Mouse (Mus musculus) layer of hippocampus, adult 6 months (tissue): ENCODE results near the gene Slc25a33. TPM values are rescaled to one million over a fixed set of nuclear protein-coding genes. Genes with fewer than 3 reads are reported as not detected.

Experiments used
- long read RNA-seq, 2 experiments: library from polyadenylated mRNA; unstranded; transcript quantifications; one replicate each; pipeline ENCODE4 v2.0.0; 2019 to 2020
- microRNA-seq: library from miRNA; unstranded; fragments of <30 nt; microRNA quantifications from one replicate; pipeline ENCODE4 v1.2.0, GENCODE M21; 2020
- polyA plus RNA-seq: library from polyadenylated mRNA; unstranded; fragments of <200 nt; fragmentation: Nextera tagmentation; gene quantifications from 2 replicates; pipeline ENCODE4 v1.2.3, GENCODE M21; 2021

Slc25a33 gene
- polyA plus RNA-seq, result 48.9 and 52.1 TPM in 2 replicates
- long read RNA-seq, experiment 1, transcript Slc25a33-201 (7 exons, 1,887 nt), result major isoform, 118 of 130 reads
- long read RNA-seq, experiment 1, partial matches to known transcripts, result 8 of 130 reads
- long read RNA-seq, experiment 1, other reads (novel, unspliced or antisense), result 4 of 130 reads
- long read RNA-seq, experiment 2, transcript Slc25a33-201 (7 exons, 1,887 nt), result major isoform, 399 of 417 reads
- long read RNA-seq, experiment 2, partial matches to known transcripts, result 3 of 417 reads
- long read RNA-seq, experiment 2, other reads (novel, unspliced or antisense), result 15 of 417 reads

DNA sequence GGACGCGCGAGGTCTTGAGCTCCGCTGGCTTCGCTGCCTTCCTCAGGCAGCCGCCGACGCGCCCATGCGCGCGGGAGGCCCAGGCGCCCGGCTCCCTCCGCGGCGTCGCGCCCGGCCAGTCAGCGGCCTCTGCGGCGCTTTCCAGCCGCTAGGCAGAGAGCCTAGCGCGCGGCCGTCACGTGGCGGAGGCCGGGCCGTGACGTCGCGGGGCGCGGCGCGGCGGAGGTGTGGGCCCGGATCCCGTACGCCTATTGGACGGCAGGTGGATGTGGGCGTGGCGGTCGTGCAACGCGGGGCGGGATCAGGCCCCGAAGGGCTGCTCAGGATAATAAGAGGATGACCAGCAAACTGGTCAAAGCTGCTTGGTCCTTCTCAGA is at the start of gene Slc25a33:
Slc25a33 (minus strand) TSS at position 184 of the 377 bp plus-strand sequence.

DNA sequence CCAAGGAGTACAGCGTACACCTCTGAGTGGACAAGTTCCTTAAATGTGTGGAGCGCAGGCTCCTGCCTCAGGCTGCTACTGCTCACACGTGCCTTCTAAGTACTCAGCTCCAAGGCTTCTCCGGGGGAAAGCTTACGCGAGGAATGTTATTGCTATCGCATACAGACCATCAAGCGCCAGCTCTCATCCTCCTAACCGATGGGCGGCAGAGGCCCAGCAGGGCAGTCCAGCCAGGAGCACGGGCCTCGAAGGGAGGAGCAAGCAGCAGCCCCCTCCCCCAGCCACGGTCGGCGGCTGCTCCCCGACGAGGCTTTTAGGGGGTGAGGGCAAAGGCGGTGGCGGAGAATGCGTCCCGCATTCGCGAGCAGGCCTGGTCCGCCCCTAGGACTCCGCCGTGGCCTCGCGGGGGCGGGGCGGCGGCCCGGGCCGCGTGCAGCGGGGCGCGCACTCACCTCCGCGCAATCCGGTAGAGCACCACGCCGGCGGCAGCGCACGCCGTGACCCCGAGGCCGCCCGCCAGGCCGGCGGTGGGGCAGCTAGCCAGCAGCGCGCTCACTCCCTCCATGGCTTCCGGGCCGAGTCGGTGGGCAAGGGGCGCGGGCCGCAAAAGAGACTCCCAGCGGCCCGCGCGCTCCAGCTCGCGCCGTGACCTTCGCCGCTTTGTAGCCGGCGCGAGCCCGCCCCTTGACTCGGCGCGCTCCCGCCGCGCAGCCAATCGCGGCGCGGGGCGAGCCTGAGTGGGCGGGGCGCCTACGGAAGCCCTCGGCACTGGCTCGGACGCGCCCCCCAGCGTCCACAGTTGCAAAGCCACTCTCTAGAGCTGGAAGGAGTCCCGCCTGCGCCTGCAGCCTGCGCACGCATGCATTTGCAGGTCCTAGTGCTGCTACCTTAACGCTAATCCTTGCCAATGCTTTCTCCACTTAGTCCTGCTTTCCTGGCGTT is 36.4 kb downstream of the Slc25a33 start, which contains the start of gene Tmem201:
Tmem201 (minus strand) TSS at position 662 of the 942 bp plus-strand sequence.

DNA sequence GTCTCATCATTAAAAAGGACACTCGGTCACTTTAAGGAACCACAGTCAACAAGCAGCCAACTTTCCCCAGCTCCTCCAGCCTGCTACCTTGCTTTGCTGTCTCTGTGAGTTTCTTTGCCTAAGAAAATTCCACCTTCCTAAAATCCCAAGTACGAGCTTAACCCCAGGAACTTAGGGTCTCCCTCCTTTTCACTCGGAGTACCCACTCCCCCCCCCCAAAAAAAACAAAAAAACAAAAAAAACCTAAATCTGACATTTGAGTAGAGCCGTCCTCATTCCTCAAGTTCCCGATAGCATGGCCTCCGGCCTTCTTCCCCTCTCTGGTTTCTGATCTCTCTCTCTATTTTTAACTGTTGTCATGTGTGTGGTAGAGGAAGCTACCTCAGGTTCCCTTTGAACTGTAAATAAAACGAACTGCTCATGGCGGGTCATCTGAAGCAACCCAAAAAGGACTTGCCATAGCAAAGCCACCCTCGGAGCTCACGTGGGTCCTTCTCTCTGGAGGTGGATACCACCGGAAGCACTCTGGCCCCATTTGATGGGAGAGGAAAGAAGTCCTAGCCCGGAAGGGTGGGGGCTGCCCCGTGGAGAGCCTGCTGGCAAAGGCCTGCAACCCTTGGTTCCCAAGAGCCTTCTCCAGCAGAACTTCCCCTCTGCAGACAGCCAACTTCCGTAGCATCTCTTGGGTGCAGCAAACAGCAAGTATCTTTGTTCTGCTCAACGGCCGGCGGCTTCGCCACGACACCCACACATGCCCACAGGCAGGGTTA is 71.7 kb downstream of the Slc25a33 start, which contains the start of gene Pik3cd:
Pik3cd (minus strand) TSS at position 362 of the 770 bp plus-strand sequence.

Small RNA genes lying within 50 kb of the gene (microRNA-seq; reads per million reads assigned to microRNA genes)
- not detected for gene Gm47301

Other genes with a start within 250 kb of the Slc25a33 start
- gene Clstn1, start 187.8 kb downstream of the Slc25a33 start, polyA plus RNA-seq, result 65.3 and 70.3 TPM in 2 replicates
- 4.3 and 6.9 TPM in 2 replicates for gene Pik3cd, start 71.7 kb downstream of the Slc25a33 start, polyA plus RNA-seq
- gene Tmem201, start 36.2 kb downstream of the Slc25a33 start, polyA plus RNA-seq, result 29.2 and 31.0 TPM in 2 replicates
- 13.5 and 16.4 TPM in 2 replicates for gene Spsb1, start 180.8 kb upstream of the Slc25a33 start, polyA plus RNA-seq
- 2.1 and 2.3 TPM in 2 replicates for gene H6pd, start 234.7 kb upstream of the Slc25a33 start, polyA plus RNA-seq